Mouse (Mus musculus) hindbrain, embryonic 11.5 days (tissue): Measurements from ENCODE around the gene R3hdm2. TPM values are rescaled to one million over a fixed set of nuclear protein-coding genes. Genes with fewer than 3 reads are reported as not detected.

ENCODE experiments used
- ATAC-seq: fragments of 200-750 bp; cut with Nextera tagmentation; 2 replicates; pipeline ENCODE4 v1.8.0; 2017; ENCODE audit warnings: mild to moderate bottlenecking, moderate TSS enrichment, moderate library complexity; ENCODE audit not compliant: low FRiP score
- DNase-seq: peaks from one replicate; pipeline ENCODE4 v3.0.0-alpha.2; 2015; ENCODE audit warnings: low spot score
- H3K27ac ChIP-seq: fragments of 300-500 bp; sonication (generic); 2 replicates; pipeline ENCODE4 v1.5.1; 2014; ENCODE audit warnings: mild to moderate bottlenecking, low read depth, low read length
- H3K27me3 ChIP-seq: fragments of 300-500 bp; sonication (generic); 2 replicates; pipeline ENCODE4 v1.6.1; 2014; ENCODE audit warnings: mild to moderate bottlenecking, low read length, moderate library complexity, mixed read lengths; ENCODE audit not compliant: control insufficient read depth, insufficient read depth
- H3K36me3 ChIP-seq: fragments of 300-500 bp; sonication (generic); 2 replicates; pipeline ENCODE4 v1.6.1; 2014; ENCODE audit warnings: mild to moderate bottlenecking, low read length, moderate library complexity, mixed read lengths; ENCODE audit not compliant: control insufficient read depth, insufficient read depth
- H3K4me1 ChIP-seq: fragments of 300-500 bp; sonication (generic); replicated peaks from 2 replicates; pipeline ENCODE4 v1.6.1; 2014; ENCODE audit warnings: low read length, mixed read lengths; ENCODE audit not compliant: control insufficient read depth, insufficient read depth
- H3K4me2 ChIP-seq: fragments of 300-500 bp; sonication (generic); replicated peaks from 2 replicates; pipeline ENCODE4 v1.6.1; 2014; ENCODE audit warnings: mild to moderate bottlenecking, low read depth, low read length
- H3K4me3 ChIP-seq: fragments of 300-500 bp; sonication (generic); 2 replicates; pipeline ENCODE4 v1.5.1; 2014; ENCODE audit warnings: low read depth, low read length
- H3K9ac ChIP-seq: fragments of 300-500 bp; sonication (generic); 2 replicates; pipeline ENCODE4 v1.6.1; 2014; ENCODE audit warnings: low read depth, low read length
- H3K9me3 ChIP-seq: fragments of 300-500 bp; sonication (generic); 2 replicates; pipeline ENCODE4 v1.6.1; 2016; ENCODE audit warnings: low read length; ENCODE audit not compliant: control insufficient read depth
- WGBS: fragments of 180-500 bp; shearing (Covaris S2); extraction: QIAGEN DNeasy Blood & Tissue Kit; methylation state at CpG from one replicate; pipeline ENCODE4 v1.1.7; 2014; 5-methylcytosine and 5-hydroxymethylcytosine counted together
- polyA plus RNA-seq: library from polyadenylated mRNA; unstranded; fragments of >200 nt; fragmentation: Nextera tagmentation; extraction: Ambion mirVana; gene quantifications from 2 replicates; pipeline ENCODE4 v1.2.1, GENCODE M21; 2014

Gene R3hdm2
- polyA plus RNA-seq, 1 experiment from 2014 or later = 33.0 TPM

GRCm38 (mm10) chr10:127519903-127520713 lies 140.0 kb downstream of the R3hdm2 start:
- no peaks in the 10 kb centered on the region for H3K9me3 ChIP-seq
- no peak overlapping the region for H3K4me3 ChIP-seq
- H3K36me3 ChIP-seq = peaks cover 3% of the 10 kb centered on the region; the same call in 1 of the 2 replicates
- H3K4me2 ChIP-seq = no peak overlapping the region
- H3K4me1 ChIP-seq = peaks cover 24% of the 10 kb centered on the region
- peaks cover 25% of the 10 kb centered on the region for H3K27me3 ChIP-seq
- WGBS = 95% methylated on average over 37 of the region's 37 CpGs
- H3K27ac ChIP-seq = no peak overlapping the region
- ATAC-seq = no peak
- no peak for DNase-seq
- no peak overlapping the region for H3K9ac ChIP-seq

- no peaks in the 10 kb centered on the region for H3K9me3 ChIP-seq
- peak overlapping the region; percentile 80 for H3K4me2 ChIP-seq
- 0 out of 2 replicates have a peak overlapping the region, but pooled peaks have one; percentile 42 for H3K9ac ChIP-seq
- H3K27me3 ChIP-seq = peaks cover 29% of the 10 kb centered on the region
- peaks cover 27% of the 10 kb centered on the region for H3K4me1 ChIP-seq
- H3K4me3 ChIP-seq = no peak overlapping the region; the same call in 1 of the 2 replicates
- ATAC-seq = no peak
- H3K36me3 ChIP-seq = peaks cover 3% of the 10 kb centered on the region; the same call in 1 of the 2 replicates
- 77% methylated on average over 20 of the region's 20 CpGs for WGBS
- no peak overlapping the region for H3K27ac ChIP-seq
- no peak for DNase-seq
Measured at GRCm38 (mm10) chr10:127520714-127521357, 140.7 kb downstream of the R3hdm2 start.

- peaks cover 35% of the 10 kb centered on the region for H3K27me3 ChIP-seq
- H3K27ac ChIP-seq = no peak overlapping the region
- ATAC-seq (no peak), DNase-seq (no peak)
- no peaks in the 10 kb centered on the region for H3K9me3 ChIP-seq
- H3K4me1 ChIP-seq = peaks cover 26% of the 10 kb centered on the region
- peak overlapping the region; percentile 80 for H3K4me2 ChIP-seq
- 9% methylated on average over 12 of the region's 12 CpGs for WGBS
- peak overlapping the region; percentile 42; the same call in 1 of the 2 replicates for H3K9ac ChIP-seq
- peak overlapping the region; percentile 47 for H3K4me3 ChIP-seq
- peaks cover 3% of the 10 kb centered on the region; the same call in 1 of the 2 replicates for H3K36me3 ChIP-seq
Measured at GRCm38 (mm10) chr10:127521611-127522080, 141.5 kb downstream of the R3hdm2 start.

GRCm38 (mm10) chr10:127522088-127522581 lies 142.0 kb downstream of the R3hdm2 start, which contains the start of gene Shmt2:
TSS of gene Shmt2 (minus strand) at chr10:127522444.
- peak within 1 kb of the TSS; percentile 80 for H3K4me2 ChIP-seq
- under 1% methylated on average over 21 of the region's 21 CpGs for WGBS
- H3K9ac ChIP-seq = peak within 1 kb of the TSS; percentile 42
- H3K4me1 ChIP-seq = peaks cover 25% of the 10 kb centered on the region
- H3K27me3 ChIP-seq = peaks cover 38% of the 10 kb centered on the region
- peaks cover 3% of the 10 kb centered on the region; the same call in 1 of the 2 replicates for H3K36me3 ChIP-seq
- H3K27ac ChIP-seq = no peak within 1 kb of the TSS
- no peaks in the 10 kb centered on the region for H3K9me3 ChIP-seq
- DNase-seq (peak; percentile 95), ATAC-seq (peak; percentile 59)
- H3K4me3 ChIP-seq = peak within 1 kb of the TSS; percentile 47

- 1% methylated on average over 19 of the region's 23 CpGs for WGBS
- Histone ChIP-seq H3K9ac (no peak overlapping the region), H3K4me1 (peaks cover 27% of the 10 kb centered on the region), H3K27ac (peak overlapping the region; percentile 6), H3K9me3 (no peaks in the 10 kb centered on the region), H3K27me3 (peaks cover 59% of the 10 kb centered on the region), H3K4me2 (0 out of 2 replicates have a peak overlapping the region, but pooled peaks have one; percentile 8), H3K36me3 (no peaks in the 10 kb centered on the region), H3K4me3 (no peak overlapping the region)
- ATAC-seq (no peak), DNase-seq (peak; percentile 55)
Measured at GRCm38 (mm10) chr10:127524646-127525255, 144.6 kb downstream of the R3hdm2 start.

- no peaks in the 10 kb centered on the region for H3K36me3 ChIP-seq
- ATAC-seq (no peak), DNase-seq (peak; percentile 38)
- H3K4me1 ChIP-seq = peaks cover 26% of the 10 kb centered on the region
- H3K27ac ChIP-seq = peak overlapping the region; percentile 36; the same call in 1 of the 2 replicates
- no peaks in the 10 kb centered on the region for H3K9me3 ChIP-seq
- peaks cover 72% of the 10 kb centered on the region for H3K27me3 ChIP-seq
- peak overlapping the region; percentile 37 for H3K9ac ChIP-seq
- 2% methylated on average over 26 of the region's 26 CpGs for WGBS
- peak overlapping the region; percentile 21 for H3K4me3 ChIP-seq
- H3K4me2 ChIP-seq = peak overlapping the region; percentile 35
Measured at GRCm38 (mm10) chr10:127526048-127526447, 145.9 kb downstream of the R3hdm2 start.

GRCm38 (mm10) chr10:127526681-127527080 lies 146.6 kb downstream of the R3hdm2 start:
- no peak for ATAC-seq
- H3K4me1 ChIP-seq = peaks cover 21% of the 10 kb centered on the region
- H3K4me2 ChIP-seq = peak overlapping the region; percentile 35
- peak overlapping the region; percentile 90 for H3K27ac ChIP-seq
- H3K4me3 ChIP-seq = peak overlapping the region; percentile 21
- no peaks in the 10 kb centered on the region for H3K9me3 ChIP-seq
- no peaks in the 10 kb centered on the region for H3K36me3 ChIP-seq
- H3K9ac ChIP-seq = peak overlapping the region; percentile 37; the same call in 1 of the 2 replicates
- peak; percentile 80 for DNase-seq
- peaks cover 78% of the 10 kb centered on the region for H3K27me3 ChIP-seq
- under 1% methylated on average over 26 of the region's 26 CpGs for WGBS

- peaks cover 21% of the 10 kb centered on the region for H3K4me1 ChIP-seq
- H3K36me3 ChIP-seq = no peaks in the 10 kb centered on the region
- H3K4me3 ChIP-seq = no peak overlapping the region
- H3K27me3 ChIP-seq = peaks cover 85% of the 10 kb centered on the region
- H3K9me3 ChIP-seq = no peaks in the 10 kb centered on the region
- DNase-seq = peak; percentile 63
- H3K9ac ChIP-seq = peak overlapping the region; percentile 45; the same call in 1 of the 2 replicates
- H3K4me2 ChIP-seq = peak overlapping the region; percentile 35
- peak; percentile 59 for ATAC-seq
- WGBS = 0% methylated on average over 17 of the region's 17 CpGs
- H3K27ac ChIP-seq = peak overlapping the region; percentile 90
Measured at GRCm38 (mm10) chr10:127527481-127527880, 147.4 kb downstream of the R3hdm2 start.
